Comparison of ENCODE assay signal across 25 mouse cellular contexts in the genomic region with DNA sequence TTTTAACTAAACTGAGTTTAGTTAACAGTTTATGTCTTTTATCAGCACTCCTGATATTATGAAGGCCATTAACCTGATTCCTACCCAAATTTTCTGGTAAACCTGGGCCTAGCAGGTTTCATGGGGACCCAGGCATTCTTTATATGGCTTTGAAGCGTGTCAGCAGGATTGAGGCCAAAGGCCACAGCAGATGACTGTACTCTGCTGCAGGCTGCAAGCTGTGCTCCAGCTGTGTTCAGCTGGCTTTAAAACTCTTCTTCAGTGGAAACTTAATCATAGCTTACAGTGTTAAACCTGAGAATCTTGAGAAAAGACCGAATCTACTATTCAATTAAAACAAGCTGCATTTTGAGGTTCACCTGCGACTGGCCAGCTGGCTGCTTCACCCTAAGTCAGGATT.
DNase-seq lines count a peak whose midpoint lies in the region; ATAC-seq and TF ChIP-seq lines count a peak whose summit lies in the region.
"Had no signal": no experiment of that assay in that cellular context is flagged by ENCODE, and none has a peak within 500 bp of the region (broad histone marks: within the 10 kb centered on the region; RNA-seq: fewer than 3 reads in every experiment).

No protein-coding gene starts in this region.

- H3K4me3 ChIP-seq in heart, embryonic 10.5 days = no peak overlapping the region
- H3K4me3 ChIP-seq in kidney, embryonic 15.5 days (replicated peaks) = no peak overlapping the region
- H3K4me3 ChIP-seq in lung, postnatal 0 days (ENCODE audit: low read depth, low read length) = no peak overlapping the region
- H3K4me3 ChIP-seq: embryonic facial prominence, embryonic 12.5 days; erythroblast, embryonic 14.5 days; forebrain, embryonic 13.5 days; heart, embryonic 15.5 days; hindbrain, embryonic 12.5 days; limb, embryonic 15.5 days; liver, embryonic 15.5 days; midbrain, embryonic 12.5 days; myocyte had no signal

- peaks cover 8% of the 10 kb centered on the region; the same call in 1 of the 2 replicates for H3K4me1 ChIP-seq in heart, embryonic 10.5 days
- H3K4me1 ChIP-seq in kidney, embryonic 15.5 days = peaks cover 9% of the 10 kb centered on the region
- no peaks in the 10 kb centered on the region for H3K4me1 ChIP-seq in lung, postnatal 0 days (ENCODE audit: insufficient read depth, low read depth, low read length)
- H3K4me1 ChIP-seq: embryonic facial prominence, embryonic 12.5 days; forebrain, embryonic 13.5 days; liver, embryonic 15.5 days; midbrain, embryonic 12.5 days had no signal

- TF ChIP-seq CTCF in lung, postnatal 0 days (IDR thresholded peaks at IDR 0.05) = no peak

- H3K27me3 ChIP-seq in heart, embryonic 10.5 days (ENCODE audit: insufficient read depth, poor library complexity, severe bottlenecking) = no peaks in the 10 kb centered on the region
- no peaks in the 10 kb centered on the region for H3K27me3 ChIP-seq in kidney, embryonic 15.5 days
- no peaks in the 10 kb centered on the region for H3K27me3 ChIP-seq in lung, postnatal 0 days (replicated peaks; ENCODE audit: insufficient read depth, low read length)
- H3K27me3 ChIP-seq: embryonic facial prominence, embryonic 12.5 days; forebrain, embryonic 13.5 days; heart, embryonic 15.5 days; hindbrain, embryonic 12.5 days; limb, embryonic 15.5 days; liver, embryonic 15.5 days; midbrain, embryonic 12.5 days had no signal

- no peak overlapping the region for H3K27ac ChIP-seq in heart, embryonic 10.5 days
- peak overlapping the region; percentile 29; the same call in 1 of the 2 replicates for H3K27ac ChIP-seq in kidney, embryonic 15.5 days
- H3K27ac ChIP-seq in lung, postnatal 0 days (ENCODE audit: low read length) = no peak overlapping the region
- H3K27ac ChIP-seq: embryonic facial prominence, embryonic 12.5 days; forebrain, embryonic 13.5 days; heart, embryonic 15.5 days; hindbrain, embryonic 12.5 days; limb, embryonic 15.5 days; liver, embryonic 15.5 days; midbrain, embryonic 12.5 days had no signal

- 75% methylated on average over 3 of the region's 3 CpGs for WGBS in heart, embryonic 10.5 days
- WGBS in kidney, embryonic 15.5 days = 49% methylated on average over 3 of the region's 3 CpGs
- WGBS in lung, postnatal 0 days = 60% methylated on average over 3 of the region's 3 CpGs

- H3K9me3 ChIP-seq in heart, embryonic 10.5 days = no peaks in the 10 kb centered on the region
- no peaks in the 10 kb centered on the region for H3K9me3 ChIP-seq in kidney, embryonic 15.5 days (replicated peaks)
- H3K9me3 ChIP-seq in lung, postnatal 0 days (ENCODE audit: low read length) = no peaks in the 10 kb centered on the region
- H3K9me3 ChIP-seq: embryonic facial prominence, embryonic 12.5 days; forebrain, embryonic 13.5 days; heart, embryonic 15.5 days; hindbrain, embryonic 12.5 days; limb, embryonic 15.5 days; liver, embryonic 15.5 days; midbrain, embryonic 12.5 days had no signal

- TF ChIP-seq EP300 in lung, postnatal 0 days (IDR thresholded peaks at IDR 0.05) = no peak

- no peaks in the 10 kb centered on the region for H3K36me3 ChIP-seq in heart, embryonic 10.5 days
- H3K36me3 ChIP-seq in kidney, embryonic 15.5 days = no peaks in the 10 kb centered on the region
- H3K36me3 ChIP-seq in lung, postnatal 0 days (ENCODE audit: insufficient read depth, low read length) = no peaks in the 10 kb centered on the region
- H3K36me3 ChIP-seq: embryonic facial prominence, embryonic 12.5 days; heart, embryonic 15.5 days; hindbrain, embryonic 12.5 days; limb, embryonic 15.5 days; liver, embryonic 15.5 days; midbrain, embryonic 12.5 days had no signal

- DNase-seq in heart, adult 11 months = peak; percentile 78
- no peak for DNase-seq in heart, embryonic 10.5 days (ENCODE audit: low spot score)
- no peak for DNase-seq in kidney, adult 11 months
- DNase-seq in lung, postnatal 0 days (ENCODE audit: low spot score) = peak; percentile 51
- DNase-seq in lung, postnatal 25 days (ENCODE audit: low spot score) = no peak
- DNase-seq in mesoderm, embryonic 11.5 days (ENCODE audit: low read depth, low spot score) = peak; percentile 47
- DNase-seq in gastrocnemius, postnatal 25 days = no peak
- DNase-seq: adrenal gland, postnatal 25 days; cerebellum, adult 11 months; cerebellum, postnatal 10 days; gastrocnemius, postnatal 14 days; thymus, postnatal 36 days had no signal

- no peak overlapping the region for H3K9ac ChIP-seq in kidney, embryonic 15.5 days
- no peak overlapping the region for H3K9ac ChIP-seq in lung, postnatal 0 days (replicated peaks; ENCODE audit: low read depth)
- H3K9ac ChIP-seq: embryonic facial prominence, embryonic 12.5 days; forebrain, embryonic 13.5 days; heart, embryonic 15.5 days; hindbrain, embryonic 12.5 days; limb, embryonic 15.5 days; liver, embryonic 15.5 days; midbrain, embryonic 12.5 days had no signal

- no peak overlapping the region for H3K4me2 ChIP-seq in kidney, embryonic 15.5 days
- no peak overlapping the region for H3K4me2 ChIP-seq in lung, postnatal 0 days (replicated peaks; ENCODE audit: low read depth, low read length)
- H3K4me2 ChIP-seq: embryonic facial prominence, embryonic 12.5 days; forebrain, embryonic 13.5 days; heart, embryonic 15.5 days; hindbrain, embryonic 12.5 days; limb, embryonic 15.5 days; liver, embryonic 15.5 days; midbrain, embryonic 12.5 days had no signal

- ATAC-seq in kidney, embryonic 15.5 days (replicated peaks; ENCODE audit: low FRiP score) = no peak
- ATAC-seq in lung, postnatal 0 days = peak; percentile 56; the same call in 1 of the 2 replicates
- ATAC-seq: activated CD4-positive, CD25-positive, alpha-beta regulatory T cell, adult 4 months; CD4-positive, CD25-positive, alpha-beta regulatory T cell, adult 4 months; forebrain, embryonic 13.5 days; inflammation-experienced regulatory T-cells, adult 6 months had no signal

Comparison
In these comparisons a context has a peak if more than half of its experiments do, and no peak if none do; other contexts are left out.
1. DNase-seq: peak in heart, adult 11 months (single experiment), lung, postnatal 0 days (single experiment) and mesoderm, embryonic 11.5 days (single experiment); none in heart, embryonic 10.5 days (single experiment), kidney, adult 11 months (single experiment), lung, postnatal 25 days (single experiment) and gastrocnemius, postnatal 25 days (single experiment).